Mouse (Mus musculus): ENCODE results near the gene Jak1. TPM values are rescaled to one million over a fixed set of nuclear protein-coding genes. Genes with fewer than 3 reads are reported as not detected.

Gene Jak1
- polyA plus RNA-seq, 1 experiment from 2014 or later, result 81.4 TPM

GRCm38 (mm10) chr4:101180681-101181080 is 84.4 kb downstream of the Jak1 start:
- no peaks in the 10 kb centered on the region for H3K27me3 ChIP-seq
- H3K9me3 ChIP-seq (replicated peaks), result no peaks in the 10 kb centered on the region
- no peak overlapping the region for H3K4me3 ChIP-seq (replicated peaks)
- no peak overlapping the region for H3K4me2 ChIP-seq (replicated peaks)
- H3K27ac ChIP-seq (replicated peaks), result no peak overlapping the region
- no peaks in the 10 kb centered on the region for H3K4me1 ChIP-seq
- no peak overlapping the region for H3K9ac ChIP-seq
- WGBS, result 76% methylated on average over 5 of the region's 5 CpGs
- no peak for ATAC-seq (ENCODE audit: insufficient number of reproducible peaks, low FRiP score, low TSS enrichment, low read depth)
- H3K36me3 ChIP-seq, result peaks cover 34% of the 10 kb centered on the region

- H3K36me3 ChIP-seq, result peaks cover 38% of the 10 kb centered on the region
- H3K4me3 ChIP-seq (replicated peaks), result no peak overlapping the region
- WGBS, result 68% methylated on average over 6 of the region's 6 CpGs
- H3K4me1 ChIP-seq, result no peaks in the 10 kb centered on the region
- no peak overlapping the region for H3K4me2 ChIP-seq (replicated peaks)
- no peak for ATAC-seq (ENCODE audit: insufficient number of reproducible peaks, low FRiP score, low TSS enrichment, low read depth)
- no peaks in the 10 kb centered on the region for H3K9me3 ChIP-seq (replicated peaks)
- no peak overlapping the region for H3K27ac ChIP-seq (replicated peaks)
- no peaks in the 10 kb centered on the region for H3K27me3 ChIP-seq
- H3K9ac ChIP-seq, result no peak overlapping the region
Measured at GRCm38 (mm10) chr4:101179836-101180235, 85.2 kb downstream of the Jak1 start.

- Histone ChIP-seq H3K9me3 (replicated peaks) (no peaks in the 10 kb centered on the region), H3K27me3 (no peaks in the 10 kb centered on the region), H3K36me3 (peaks cover 38% of the 10 kb centered on the region), H3K4me3 (replicated peaks) (no peak overlapping the region), H3K4me1 (no peaks in the 10 kb centered on the region), H3K27ac (replicated peaks) (no peak overlapping the region), H3K4me2 (replicated peaks) (no peak overlapping the region), H3K9ac (no peak overlapping the region)
- WGBS, result 78% methylated on average over 5 of the region's 5 CpGs
- no peak for ATAC-seq (ENCODE audit: insufficient number of reproducible peaks, low FRiP score, low TSS enrichment, low read depth)
Measured at GRCm38 (mm10) chr4:101179076-101179475, 86.0 kb downstream of the Jak1 start.

- H3K27me3 ChIP-seq, result no peaks in the 10 kb centered on the region
- H3K4me1 ChIP-seq, result no peaks in the 10 kb centered on the region
- no peak overlapping the region for H3K27ac ChIP-seq (replicated peaks)
- no peak for ATAC-seq (ENCODE audit: insufficient number of reproducible peaks, low FRiP score, low TSS enrichment, low read depth)
- H3K9me3 ChIP-seq (replicated peaks), result no peaks in the 10 kb centered on the region
- H3K36me3 ChIP-seq, result peaks cover 44% of the 10 kb centered on the region
- no peak overlapping the region for H3K4me2 ChIP-seq (replicated peaks)
- H3K9ac ChIP-seq, result no peak overlapping the region
- 91% methylated on average over 3 of the region's 3 CpGs for WGBS
- H3K4me3 ChIP-seq (replicated peaks), result no peak overlapping the region
Measured at GRCm38 (mm10) chr4:101177796-101178195, 87.3 kb downstream of the Jak1 start.

GRCm38 (mm10) chr4:101176123-101176522 is 89.0 kb downstream of the Jak1 start:
- H3K36me3 ChIP-seq, result peaks cover 39% of the 10 kb centered on the region
- no peak for ATAC-seq (ENCODE audit: insufficient number of reproducible peaks, low FRiP score, low TSS enrichment, low read depth)
- no peak overlapping the region for H3K4me2 ChIP-seq (replicated peaks)
- no peak overlapping the region for H3K4me3 ChIP-seq (replicated peaks)
- no peaks in the 10 kb centered on the region for H3K9me3 ChIP-seq (replicated peaks)
- 81% methylated on average over 6 of the region's 6 CpGs for WGBS
- no peak overlapping the region for H3K9ac ChIP-seq
- H3K27ac ChIP-seq (replicated peaks), result no peak overlapping the region
- H3K4me1 ChIP-seq, result no peaks in the 10 kb centered on the region
- no peaks in the 10 kb centered on the region for H3K27me3 ChIP-seq

- Histone ChIP-seq H3K9me3 (replicated peaks) (no peaks in the 10 kb centered on the region), H3K9ac (no peak overlapping the region), H3K4me1 (no peaks in the 10 kb centered on the region), H3K4me3 (replicated peaks) (no peak overlapping the region), H3K27me3 (no peaks in the 10 kb centered on the region), H3K27ac (replicated peaks) (no peak overlapping the region), H3K4me2 (replicated peaks) (no peak overlapping the region), H3K36me3 (peaks cover 50% of the 10 kb centered on the region)
- ATAC-seq (ENCODE audit: insufficient number of reproducible peaks, low FRiP score, low TSS enrichment, low read depth), result no peak
- 87% methylated on average over 10 of the region's 10 CpGs for WGBS
Measured at GRCm38 (mm10) chr4:101174916-101175625, 90.0 kb downstream of the Jak1 start.

GRCm38 (mm10) chr4:101172738-101173137 is 92.3 kb downstream of the Jak1 start:
- no peak overlapping the region for H3K4me3 ChIP-seq (replicated peaks)
- H3K27ac ChIP-seq (replicated peaks), result no peak overlapping the region
- ATAC-seq (ENCODE audit: insufficient number of reproducible peaks, low FRiP score, low TSS enrichment, low read depth), result no peak
- no peaks in the 10 kb centered on the region for H3K9me3 ChIP-seq (replicated peaks)
- H3K27me3 ChIP-seq, result no peaks in the 10 kb centered on the region
- no peak overlapping the region for H3K4me2 ChIP-seq (replicated peaks)
- H3K4me1 ChIP-seq, result no peaks in the 10 kb centered on the region
- 70% methylated on average over 2 of the region's 2 CpGs for whole genome bisulfite sequencing
- no peak overlapping the region for H3K9ac ChIP-seq
- peaks cover 57% of the 10 kb centered on the region for H3K36me3 ChIP-seq

GRCm38 (mm10) chr4:101168189-101168778 is 96.8 kb downstream of the Jak1 start:
- peaks cover 66% of the 10 kb centered on the region for H3K36me3 ChIP-seq
- ATAC-seq (ENCODE audit: insufficient number of reproducible peaks, low FRiP score, low TSS enrichment, low read depth), result no peak
- H3K27me3 ChIP-seq, result no peaks in the 10 kb centered on the region
- no peak overlapping the region for H3K4me2 ChIP-seq (replicated peaks)
- H3K27ac ChIP-seq (replicated peaks), result no peak overlapping the region
- WGBS, result 52% methylated on average over 6 of the region's 6 CpGs
- H3K4me1 ChIP-seq, result no peaks in the 10 kb centered on the region
- no peaks in the 10 kb centered on the region for H3K9me3 ChIP-seq (replicated peaks)
- H3K9ac ChIP-seq, result no peak overlapping the region
- H3K4me3 ChIP-seq (replicated peaks), result no peak overlapping the region

- no peak for ATAC-seq (ENCODE audit: insufficient number of reproducible peaks, low FRiP score, low TSS enrichment, low read depth)
- 71% methylated on average over 1 of the region's 1 CpGs for WGBS
- Histone ChIP-seq H3K4me1 (no peaks in the 10 kb centered on the region), H3K9me3 (replicated peaks) (no peaks in the 10 kb centered on the region), H3K36me3 (peaks cover 69% of the 10 kb centered on the region), H3K27ac (replicated peaks) (no peak overlapping the region), H3K4me3 (replicated peaks) (no peak overlapping the region), H3K9ac (no peak overlapping the region), H3K4me2 (replicated peaks) (no peak overlapping the region), H3K27me3 (no peaks in the 10 kb centered on the region)
Measured at GRCm38 (mm10) chr4:101167777-101168176, 97.3 kb downstream of the Jak1 start.

GRCm38 (mm10) chr4:101165776-101166175 is 99.3 kb downstream of the Jak1 start:
- WGBS, result 89% methylated on average over 4 of the region's 4 CpGs
- no peaks in the 10 kb centered on the region for H3K27me3 ChIP-seq
- ATAC-seq (ENCODE audit: insufficient number of reproducible peaks, low FRiP score, low TSS enrichment, low read depth), result no peak
- no peak overlapping the region for H3K4me3 ChIP-seq (replicated peaks)
- peaks cover 80% of the 10 kb centered on the region for H3K36me3 ChIP-seq
- H3K4me2 ChIP-seq (replicated peaks), result no peak overlapping the region
- H3K9me3 ChIP-seq (replicated peaks), result no peaks in the 10 kb centered on the region
- H3K4me1 ChIP-seq, result no peaks in the 10 kb centered on the region
- H3K9ac ChIP-seq, result no peak overlapping the region
- no peak overlapping the region for H3K27ac ChIP-seq (replicated peaks)

- Histone ChIP-seq H3K27me3 (no peaks in the 10 kb centered on the region), H3K4me2 (replicated peaks) (no peak overlapping the region), H3K9ac (no peak overlapping the region), H3K27ac (replicated peaks) (no peak overlapping the region), H3K9me3 (replicated peaks) (no peaks in the 10 kb centered on the region), H3K36me3 (peaks cover 78% of the 10 kb centered on the region), H3K4me3 (replicated peaks) (no peak overlapping the region), H3K4me1 (no peaks in the 10 kb centered on the region)
- 92% methylated on average over 2 of the region's 2 CpGs for WGBS
- ATAC-seq (ENCODE audit: insufficient number of reproducible peaks, low FRiP score, low TSS enrichment, low read depth), result no peak
Measured at GRCm38 (mm10) chr4:101164673-101165072, 100.4 kb downstream of the Jak1 start.

GRCm38 (mm10) chr4:101164189-101164588 is 100.9 kb downstream of the Jak1 start:
- H3K4me2 ChIP-seq (replicated peaks), result no peak overlapping the region
- no peaks in the 10 kb centered on the region for H3K9me3 ChIP-seq (replicated peaks)
- ATAC-seq (ENCODE audit: insufficient number of reproducible peaks, low FRiP score, low TSS enrichment, low read depth), result no peak
- no peak overlapping the region for H3K9ac ChIP-seq
- H3K4me1 ChIP-seq, result no peaks in the 10 kb centered on the region
- no peak overlapping the region for H3K27ac ChIP-seq (replicated peaks)
- no peaks in the 10 kb centered on the region for H3K27me3 ChIP-seq
- peaks cover 78% of the 10 kb centered on the region for H3K36me3 ChIP-seq
- H3K4me3 ChIP-seq (replicated peaks), result no peak overlapping the region
- 92% methylated on average over 2 of the region's 2 CpGs for WGBS
